Mouse (Mus musculus): ENCODE results near the gene Man1a.

- TF ChIP-seq GATA1 (IDR thresholded peaks at IDR 0.05; ENCODE audit: low read length) (no peak), TAL1 (IDR thresholded peaks at IDR 0.05; ENCODE audit: low read length) (no peak)
Observed at GRCm38 (mm10) chr10:53984086-53984485, 92.3 kb downstream of the Man1a start.

Data from erythroblast, embryonic 14.5 days (primary cell).